ENCODE assay signal across 10 mouse cellular contexts in genomic region chr5:104218926-104219325, GRCm38 (mm10). TPM values are rescaled to one million over a fixed set of nuclear protein-coding genes. Genes with fewer than 3 reads are reported as not detected.
A peak's percentile ranks its signal among the peaks of the same experiment; 100 is the strongest.
DNase-seq lines count a peak whose midpoint lies in the region; ATAC-seq and TF ChIP-seq lines count a peak whose summit lies in the region.
"Had no signal": no experiment of that assay in that cellular context is flagged by ENCODE, and none has a peak within 500 bp of the region (broad histone marks: within the 10 kb centered on the region; RNA-seq: fewer than 3 reads in every experiment).

No protein-coding gene starts in this region.

- H3K27ac ChIP-seq in testis, adult 2 months (ENCODE audit: control insufficient read depth, insufficient read depth, low read depth, low read length), result no peak overlapping the region
- H3K27ac ChIP-seq in hindbrain, embryonic 13.5 days, result no peak overlapping the region
- no peak overlapping the region for H3K27ac ChIP-seq in stomach, postnatal 0 days (replicated peaks)
- H3K27ac ChIP-seq: heart, embryonic 13.5 days had no signal

- TF ChIP-seq EP300 in stomach, postnatal 0 days (optimal IDR thresholded peaks at IDR 0.05), result no peak

- H3K4me3 ChIP-seq in testis, adult 2 months (ENCODE audit: control insufficient read depth, low read depth, low read length), result no peak overlapping the region
- no peak overlapping the region for H3K4me3 ChIP-seq in hindbrain, embryonic 13.5 days
- H3K4me3 ChIP-seq in stomach, postnatal 0 days (ENCODE audit: low read depth, low read length), result no peak overlapping the region
- H3K4me3 ChIP-seq: heart, embryonic 13.5 days had no signal

- H3K4me1 ChIP-seq in testis, adult 2 months (ENCODE audit: control insufficient read depth, insufficient read depth, low read length), result no peaks in the 10 kb centered on the region
- no peaks in the 10 kb centered on the region for H3K4me1 ChIP-seq in hindbrain, embryonic 13.5 days (replicated peaks)
- H3K4me1 ChIP-seq in stomach, postnatal 0 days (replicated peaks; ENCODE audit: control insufficient read depth, insufficient read depth), result no peaks in the 10 kb centered on the region
- H3K4me1 ChIP-seq: heart, embryonic 13.5 days had no signal

- H3K9me3 ChIP-seq in hindbrain, embryonic 13.5 days, result no peaks in the 10 kb centered on the region
- no peaks in the 10 kb centered on the region for H3K9me3 ChIP-seq in stomach, postnatal 0 days (ENCODE audit: control insufficient read depth, low read length)
- H3K9me3 ChIP-seq: heart, embryonic 13.5 days had no signal

- no peaks in the 10 kb centered on the region for H3K27me3 ChIP-seq in testis, adult 2 months (ENCODE audit: control insufficient read depth, insufficient read depth, low read length)
- no peaks in the 10 kb centered on the region for H3K27me3 ChIP-seq in hindbrain, embryonic 13.5 days
- H3K27me3 ChIP-seq in stomach, postnatal 0 days (ENCODE audit: control insufficient read depth, insufficient read depth, low read length), result no peaks in the 10 kb centered on the region
- H3K27me3 ChIP-seq: heart, embryonic 13.5 days had no signal

- peak; percentile 18 for DNase-seq in cerebellum, adult 9-10 months
- no peak for DNase-seq in testis, postnatal 10 days (ENCODE audit: low spot score)
- DNase-seq in left cerebral cortex, postnatal 25 days (ENCODE audit: low spot score in 2 of 2), result peak; percentile 46 to 59
- DNase-seq in stomach, postnatal 0 days (ENCODE audit: low spot score), result no peak
- DNase-seq in spleen, adult 12 weeks (ENCODE audit: low spot score), result no peak

- intact Hi-C loops in left cerebral cortex, postnatal 25 days (cut with DNase I), result loop anchor here (1.0 to 5.0 kb wide), 3 partner anchors 87 to 228 kb away; no protein-coding TSS in a partner anchor

- TF ChIP-seq CTCF in testis, adult 2 months (IDR thresholded peaks at IDR 0.05; ENCODE audit: control insufficient read depth, insufficient read depth, insufficient replicate concordance, low read depth, low read length), result peak; percentile 58; the same call in 1 of the 2 replicates
- peak; percentile 81 for TF ChIP-seq CTCF in stomach, postnatal 0 days (IDR thresholded peaks at IDR 0.05; ENCODE audit: low read depth)

- H3K9ac ChIP-seq in hindbrain, embryonic 13.5 days, result no peak overlapping the region
- H3K9ac ChIP-seq in stomach, postnatal 0 days (ENCODE audit: low read length), result no peak overlapping the region
- H3K9ac ChIP-seq: heart, embryonic 13.5 days had no signal

- 33% methylated on average over 5 of the region's 5 CpGs for WGBS in hindbrain, embryonic 13.5 days
- WGBS in stomach, postnatal 0 days, result 25% methylated on average over 5 of the region's 5 CpGs

- H3K4me2 ChIP-seq in hindbrain, embryonic 13.5 days, result no peak overlapping the region
- H3K4me2 ChIP-seq in stomach, postnatal 0 days (replicated peaks; ENCODE audit: low read depth), result no peak overlapping the region
- H3K4me2 ChIP-seq: heart, embryonic 13.5 days had no signal

- no peak for TF ChIP-seq POLR2A in testis, adult 2 months (IDR thresholded peaks at IDR 0.05; ENCODE audit: control insufficient read depth, low read depth, low read length)

- no peak for ATAC-seq in cerebellum, adult (ENCODE audit: insufficient number of reproducible peaks, low FRiP score, low TSS enrichment)
- ATAC-seq in hindbrain, embryonic 13.5 days (ENCODE audit: low FRiP score), result 0 out of 2 replicates have a peak, but pooled peaks have one; percentile 54
- ATAC-seq in stomach, postnatal 0 days (ENCODE audit: low FRiP score, low TSS enrichment), result no peak

- H3K36me3 ChIP-seq in testis, adult 2 months (ENCODE audit: control insufficient read depth, insufficient read depth, low read length), result no peaks in the 10 kb centered on the region
- H3K36me3 ChIP-seq in hindbrain, embryonic 13.5 days, result no peaks in the 10 kb centered on the region
- no peaks in the 10 kb centered on the region for H3K36me3 ChIP-seq in stomach, postnatal 0 days (ENCODE audit: control insufficient read depth, insufficient read depth, low read length)
- H3K36me3 ChIP-seq: G1E; heart, embryonic 13.5 days had no signal

RNA-seq across cellular contexts. Expression of gene Dmp1, which starts 16.5 kb away (rescaled TPM):
- polyA plus RNA-seq in testis, adult 2 months (2012; rRNA removed), result not detected in 2 replicates
- 0.47 and 1.0 TPM in 2 replicates for polyA plus RNA-seq in hindbrain, embryonic 13.5 days (2015; fragmentation: Nextera tagmentation; extraction: Ambion mirVana)
- 1 to 10 TPM; 3.3 to 3.8 TPM for total RNA-seq in left cerebral cortex, postnatal 25 days (2021)
- 0.46 and 0.48 TPM in 2 replicates for polyA plus RNA-seq in stomach, postnatal 0 days (2015; fragmentation: Nextera tagmentation; extraction: Ambion mirVana)
- polyA plus RNA-seq: G1E had no signal

RNA-seq across cellular contexts. Expression of gene Dspp, which starts 48.4 kb away (rescaled TPM):
- polyA plus RNA-seq in testis, adult 2 months (2012; rRNA removed), result not detected in 2 replicates
- polyA plus RNA-seq in hindbrain, embryonic 13.5 days (2015; fragmentation: Nextera tagmentation; extraction: Ambion mirVana), result not detected in 2 replicates
- total RNA-seq in left cerebral cortex, postnatal 25 days (2021), result not detected
- not detected in 2 replicates for polyA plus RNA-seq in stomach, postnatal 0 days (2015; fragmentation: Nextera tagmentation; extraction: Ambion mirVana)
- polyA plus RNA-seq: G1E; heart, embryonic 13.5 days had no signal

Comparison
In these comparisons a context has a peak if more than half of its experiments do, and no peak if none do; other contexts are left out.
1. DNase-seq: peak in cerebellum, adult 9-10 months (single experiment) and left cerebral cortex, postnatal 25 days (2 of 2); none in testis, postnatal 10 days (single experiment), stomach, postnatal 0 days (single experiment) and spleen, adult 12 weeks (single experiment).